Mouse (Mus musculus): ENCODE measurements around the gene Rtp4. TPM values are rescaled to one million over a fixed set of nuclear protein-coding genes. Genes with fewer than 3 reads are reported as not detected.
A peak's percentile ranks its signal among the peaks of the same experiment; 100 is the strongest.

Gene Rtp4
- total RNA-seq (2021) = 1 to 10 TPM; 1.9 to 2.0 TPM
- long read RNA-seq, experiment 1, partial matches to known transcripts = 0 of 4 reads
- long read RNA-seq, experiment 1, other reads (novel, unspliced or antisense) = 1 of 4 reads
- long read RNA-seq, experiment 2, partial matches to known transcripts = 0 of 8 reads
- long read RNA-seq, experiment 2, other reads (novel, unspliced or antisense) = 4 of 8 reads

DNA sequence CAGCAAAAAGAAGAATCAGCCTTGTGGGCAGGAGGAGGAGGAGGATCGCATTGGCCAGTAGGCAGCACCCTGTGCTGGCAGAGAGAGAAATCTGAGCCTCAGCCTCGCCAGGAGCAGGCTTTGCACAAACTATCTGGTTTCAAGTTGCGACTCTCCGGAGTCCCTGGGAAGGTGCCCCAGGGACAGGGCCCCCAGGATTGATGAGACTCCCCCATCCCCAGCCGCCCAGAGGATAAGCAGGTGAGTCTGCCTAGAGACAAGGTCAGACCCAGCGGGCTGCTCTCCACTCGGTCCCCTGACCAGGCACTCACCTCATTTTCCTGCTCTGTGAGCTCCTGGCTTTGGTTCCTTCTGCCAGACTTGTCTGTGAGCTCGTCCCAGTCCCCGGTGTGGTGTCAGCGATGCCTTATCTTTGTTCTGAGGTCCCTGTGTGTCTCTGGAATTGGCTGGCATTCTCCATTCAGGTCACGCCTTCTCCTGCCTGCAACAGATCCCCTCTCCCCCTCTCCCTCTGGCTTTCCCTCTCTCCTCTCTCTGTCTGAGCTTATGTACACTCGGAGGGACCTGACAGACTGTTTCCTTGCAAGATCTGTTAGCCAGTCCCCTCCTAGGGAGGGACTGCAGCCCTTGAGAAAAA lies at the start of gene Rtp4, which contains the start of gene Masp1:
Gene Rtp4 (plus strand): TSS at position 57 of the 637 bp plus-strand sequence.
Gene Masp1 (minus strand): TSS at position 581 of the 637 bp plus-strand sequence.
- peak; percentile 67 for DNase-seq

DNA sequence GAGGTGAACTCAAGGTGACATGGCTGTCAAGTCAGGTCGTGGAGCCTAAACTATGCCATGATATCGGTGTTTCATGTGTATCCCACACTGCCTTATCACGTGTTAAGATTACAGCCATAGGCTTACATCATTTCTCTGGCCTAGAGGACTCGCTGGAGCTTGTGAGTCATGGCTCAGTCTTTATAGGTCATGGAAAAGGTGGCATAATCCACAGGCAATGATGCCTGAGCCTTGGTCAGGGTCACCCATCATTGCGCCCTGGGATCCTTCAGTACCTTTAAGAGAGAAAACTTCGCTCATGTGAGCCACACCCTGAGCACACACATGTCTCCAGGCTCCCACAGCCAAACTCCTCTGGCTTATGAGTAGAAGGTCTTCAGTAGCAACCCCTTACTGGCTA lies 48.5 kb upstream of the Rtp4 start:
- no peak for DNase-seq

DNA sequence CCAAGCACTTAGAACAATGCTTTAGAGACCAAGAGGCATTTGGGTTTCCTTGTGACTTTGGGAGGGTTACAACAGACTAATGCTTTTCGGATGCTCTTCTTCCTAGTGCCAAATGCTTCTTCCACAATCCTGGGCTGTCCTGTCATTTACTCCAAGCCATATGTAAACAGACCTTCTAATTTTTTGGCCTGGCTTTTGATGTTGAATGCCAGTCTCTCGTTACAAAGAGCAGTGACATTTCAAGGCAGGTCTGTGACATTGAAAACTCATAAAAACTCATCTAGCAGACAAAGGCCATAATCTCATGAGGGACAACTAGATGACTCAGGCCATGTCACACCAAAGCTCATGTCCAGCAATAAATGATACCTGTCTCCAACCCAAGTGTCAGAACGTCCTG lies 48.0 kb upstream of the Rtp4 start:
- no peak for DNase-seq

DNA sequence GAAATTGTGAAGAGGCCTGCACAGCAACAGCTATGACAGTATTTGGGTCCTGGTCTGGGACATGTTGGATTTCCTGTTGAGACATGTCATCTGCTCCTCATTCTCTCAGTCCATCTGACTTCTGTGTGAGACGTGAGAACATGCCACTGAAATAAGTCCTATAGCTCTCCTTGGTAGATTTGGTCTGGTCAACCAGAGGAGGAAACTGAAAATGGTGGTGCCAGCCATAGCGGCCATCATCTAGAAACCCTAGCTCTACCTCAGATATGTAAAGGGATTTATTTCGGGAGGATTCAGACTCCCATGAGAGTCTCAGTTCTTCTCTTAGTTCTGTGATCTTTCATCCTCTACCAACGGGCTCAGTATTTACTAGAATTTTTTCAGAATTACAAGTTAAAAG lies 44.4 kb upstream of the Rtp4 start:
- no peak for DNase-seq

DNA sequence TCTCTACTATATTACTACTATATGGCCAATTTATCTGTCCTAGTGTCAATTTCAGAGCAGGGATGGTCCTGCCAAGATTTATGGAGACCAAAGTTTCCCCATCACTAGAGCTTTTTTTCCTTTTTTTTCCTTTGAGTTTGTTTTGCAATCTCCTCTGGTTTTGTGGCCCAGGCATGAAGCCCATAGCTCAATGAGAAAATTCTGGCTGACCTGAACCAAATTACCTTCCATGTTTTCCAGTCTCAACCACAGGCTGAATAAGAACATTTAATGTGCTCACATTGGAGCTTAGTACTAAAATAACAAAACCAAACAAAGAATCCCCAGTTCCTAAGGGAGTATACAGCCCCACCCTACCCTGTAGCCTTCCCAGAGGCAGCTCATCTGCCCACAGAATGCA lies 43.5 kb upstream of the Rtp4 start:
- no peak for DNase-seq

DNA sequence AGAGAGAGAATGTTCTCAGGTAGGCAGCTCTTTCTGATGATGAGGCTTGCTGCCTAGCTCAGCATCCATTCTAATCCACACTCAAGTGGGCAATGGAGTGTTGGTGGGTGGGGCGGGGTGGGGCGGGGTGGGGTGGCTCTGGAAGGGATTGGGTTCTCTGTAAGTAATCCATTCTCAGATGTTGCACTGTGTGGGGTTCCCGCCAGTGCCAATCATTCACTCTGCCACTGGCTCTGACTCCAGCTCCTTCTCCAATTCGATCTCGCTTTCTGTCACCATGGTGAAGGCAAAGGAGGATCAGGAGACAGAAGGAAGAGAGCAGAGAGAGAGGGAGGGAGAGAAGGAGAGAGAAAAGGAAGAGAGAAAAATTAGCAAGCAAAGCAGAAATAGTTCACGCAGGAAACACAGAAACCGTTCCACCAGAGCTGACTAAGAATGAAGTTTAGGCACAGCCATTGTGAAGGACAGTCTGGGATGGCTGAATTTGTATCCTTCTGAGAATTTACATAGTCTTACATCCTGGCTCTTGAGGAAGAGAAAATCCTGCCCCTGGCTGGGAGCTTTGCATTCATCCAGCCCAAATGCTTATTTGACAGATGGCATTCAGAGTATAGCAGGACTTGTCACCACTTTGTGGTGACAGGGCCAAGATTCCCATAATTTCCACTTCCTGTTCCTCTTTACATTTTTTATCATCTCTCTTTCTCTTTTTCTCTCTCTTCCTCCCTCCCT lies 40.1 kb upstream of the Rtp4 start:
- DNase-seq = no peak

DNA sequence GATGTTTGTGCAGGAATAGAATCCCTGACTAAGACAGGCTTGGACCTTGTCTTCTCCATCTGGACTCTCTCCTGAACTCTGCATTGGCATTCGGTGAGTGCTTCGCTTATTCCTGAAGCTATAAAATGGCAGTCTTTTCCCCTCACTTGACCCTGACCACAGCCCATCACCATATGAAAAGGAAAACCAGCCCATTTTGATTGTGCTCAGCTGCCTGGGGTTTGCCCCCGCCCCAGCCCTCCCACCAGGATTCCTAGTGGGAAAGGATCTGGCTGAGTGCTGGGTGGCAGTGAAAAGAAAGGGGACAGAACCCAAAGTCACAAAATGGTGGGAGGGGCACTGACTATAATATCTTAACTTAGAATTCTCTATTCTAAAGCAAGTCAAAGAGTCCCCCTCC lies 37.9 kb upstream of the Rtp4 start:
- no peak for DNase-seq

DNA sequence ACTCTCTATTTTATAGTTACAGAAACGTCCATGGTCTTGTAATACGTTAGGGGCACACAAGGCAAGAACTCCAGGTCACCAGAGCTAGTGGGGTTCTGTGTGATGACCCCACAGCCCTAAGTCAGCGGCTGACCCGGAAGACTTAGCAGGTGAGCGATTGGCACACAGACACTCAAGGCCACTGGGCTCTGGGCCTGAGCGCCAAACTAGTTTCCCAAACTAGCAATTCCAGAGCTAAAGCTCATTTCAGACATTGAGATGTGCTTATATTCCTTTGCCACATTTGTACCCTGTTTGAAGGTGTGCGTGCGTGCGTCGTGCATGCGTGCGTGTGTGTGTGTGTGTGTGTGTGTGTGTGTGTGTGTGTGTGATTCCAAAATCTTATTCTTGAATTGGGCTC lies 37.2 kb upstream of the Rtp4 start:
- no peak for DNase-seq

DNA sequence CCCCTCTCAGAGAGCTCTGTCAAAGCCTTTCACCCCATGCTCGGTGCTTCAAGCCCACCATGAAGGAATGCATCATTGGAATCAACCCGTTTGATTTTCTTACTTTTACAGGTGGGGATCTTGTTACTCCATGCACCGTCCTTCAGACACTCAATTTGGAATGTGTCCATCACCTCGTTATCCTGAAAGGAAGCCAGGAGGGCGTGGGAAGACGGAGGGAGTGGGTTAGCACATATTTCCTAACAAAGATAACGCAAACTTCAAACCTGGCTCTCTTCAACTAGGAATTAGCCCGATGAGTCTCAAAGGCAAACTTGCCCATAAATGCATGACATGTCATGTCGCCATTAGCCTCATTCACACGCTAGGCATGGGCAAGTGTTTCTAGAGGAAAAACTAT lies 36.8 kb upstream of the Rtp4 start:
- no peak for DNase-seq

DNA sequence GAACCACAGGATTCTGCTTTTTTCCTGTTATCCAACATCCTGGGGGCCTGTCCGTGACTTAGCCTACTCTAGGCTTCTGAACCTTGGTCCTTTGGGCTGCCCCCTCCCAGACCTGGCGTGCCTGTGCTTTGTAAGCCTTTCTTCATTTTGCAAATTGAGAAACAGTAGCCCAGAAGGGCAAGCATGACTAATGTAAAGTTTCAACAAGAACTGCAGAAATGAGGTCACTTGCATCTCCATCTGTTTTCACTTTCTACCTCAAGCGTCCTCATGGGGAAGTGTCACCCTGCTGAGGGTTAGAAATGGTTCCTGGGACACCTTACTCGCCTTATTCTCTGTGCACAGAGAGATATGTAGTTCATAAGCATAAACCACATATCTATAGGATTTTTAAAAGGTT lies 27.3 kb upstream of the Rtp4 start:
- DNase-seq = no peak

DNA sequence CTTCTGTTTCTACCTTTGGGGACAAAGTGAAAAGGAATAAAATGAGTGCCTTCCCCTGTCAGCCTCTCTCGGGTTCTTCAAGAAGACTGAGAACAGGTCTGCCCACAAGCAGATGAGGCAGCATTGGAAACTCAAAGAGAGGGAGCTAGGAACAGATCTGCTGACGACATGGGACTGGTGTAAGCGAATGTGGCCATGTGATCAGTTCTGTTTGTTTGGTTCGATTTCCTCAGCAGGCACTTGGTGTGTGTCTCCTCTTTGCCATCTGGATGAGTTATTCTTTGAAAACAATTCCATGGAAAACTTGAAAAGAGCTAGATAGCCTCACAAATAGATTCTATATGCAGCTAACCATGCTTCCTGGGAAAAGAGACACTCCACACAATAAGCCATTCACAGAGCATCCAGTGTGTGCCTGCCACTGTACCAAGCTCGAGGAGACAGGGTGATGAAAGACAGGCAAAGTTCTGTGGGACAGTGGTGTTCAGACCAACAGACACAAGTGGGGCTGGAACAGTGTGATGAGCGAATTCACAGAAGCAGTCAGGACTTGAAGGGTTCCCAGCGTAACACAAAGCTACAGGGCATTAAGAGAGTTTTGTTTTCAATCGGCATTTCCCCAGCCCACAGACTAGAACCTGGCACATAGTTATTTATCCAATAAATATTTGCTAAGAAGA lies 23.7 kb upstream of the Rtp4 start:
- no peak for DNase-seq

DNA sequence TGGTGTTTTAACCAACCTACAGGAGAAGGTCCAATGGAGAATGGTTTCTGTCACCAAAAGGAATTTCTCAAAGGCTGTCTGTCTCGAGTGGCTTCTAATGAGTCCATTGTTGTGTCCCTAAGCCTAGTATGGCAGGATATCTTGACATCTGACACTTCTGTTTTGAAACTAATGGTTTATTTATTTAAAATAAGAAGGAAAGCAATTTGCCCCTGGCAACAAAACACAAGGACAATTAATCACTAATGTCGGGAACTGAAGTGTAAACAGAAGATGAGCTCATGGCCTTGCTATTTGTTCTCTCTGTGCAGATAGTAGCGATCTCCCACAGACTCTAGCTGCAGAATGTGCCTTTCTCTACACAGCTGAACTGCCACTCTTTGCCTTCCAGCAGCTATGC lies 22.7 kb upstream of the Rtp4 start:
- DNase-seq = no peak

DNA sequence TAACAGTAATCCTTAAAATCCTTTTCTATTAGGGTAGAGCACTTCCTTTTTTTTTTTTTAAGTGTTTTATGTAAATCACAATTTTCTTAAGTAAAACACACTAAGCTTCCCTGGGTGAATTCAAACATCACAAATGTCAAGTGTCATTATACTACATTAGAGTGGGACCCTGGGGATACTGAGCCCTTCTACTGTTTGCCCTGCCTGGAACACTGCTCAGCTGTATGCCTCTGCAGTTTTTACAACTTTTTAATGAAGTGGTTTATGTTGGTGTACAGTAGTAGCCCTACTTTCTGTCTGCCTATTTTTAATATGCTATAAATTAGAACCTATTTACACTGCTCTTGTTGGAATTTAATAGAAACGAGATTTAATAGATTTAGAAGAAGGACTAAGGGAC lies 22.2 kb upstream of the Rtp4 start:
- DNase-seq = no peak

DNA sequence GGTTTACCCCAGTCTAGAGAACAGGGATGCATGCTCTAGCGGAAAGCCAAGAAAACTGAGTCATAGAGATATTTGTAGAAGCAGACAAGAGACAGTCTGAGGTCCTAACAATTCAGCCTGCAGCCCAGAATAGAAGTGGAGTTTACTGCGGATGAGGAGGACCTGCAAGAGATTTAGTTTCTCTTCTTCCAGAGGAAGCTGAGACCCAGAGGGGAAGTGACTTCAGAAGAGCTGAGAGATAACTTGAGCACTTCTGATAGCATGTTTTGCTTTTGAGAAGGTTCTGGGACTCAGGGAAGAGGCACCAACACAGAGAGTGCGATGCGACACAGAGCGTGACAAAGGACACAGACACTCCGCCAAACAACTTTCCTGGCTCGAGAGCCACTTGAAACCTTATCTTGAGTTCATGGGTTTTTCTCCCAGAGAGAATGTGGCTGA lies 21.4 kb upstream of the Rtp4 start:
- peak; percentile 15 for DNase-seq

DNA sequence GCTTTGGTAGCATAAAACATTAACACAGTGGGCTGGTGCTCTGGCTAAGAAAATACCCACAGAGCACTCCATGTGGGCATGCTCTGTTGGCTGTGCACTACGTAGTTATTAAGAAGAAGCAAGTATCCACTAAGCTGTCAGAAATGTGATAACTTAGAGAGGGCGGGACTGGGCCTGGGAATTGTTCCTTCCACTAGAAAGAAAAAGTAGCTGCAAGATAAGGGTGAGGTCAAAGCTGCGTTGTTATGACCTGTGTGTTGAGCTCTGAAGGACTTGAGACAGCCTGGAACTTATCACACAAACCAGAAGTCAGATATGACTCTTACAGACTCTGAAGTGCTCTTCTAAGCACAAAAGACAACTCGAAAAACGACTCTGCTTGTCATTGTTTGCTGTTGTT lies 19.5 kb upstream of the Rtp4 start:
- DNase-seq = no peak

DNA sequence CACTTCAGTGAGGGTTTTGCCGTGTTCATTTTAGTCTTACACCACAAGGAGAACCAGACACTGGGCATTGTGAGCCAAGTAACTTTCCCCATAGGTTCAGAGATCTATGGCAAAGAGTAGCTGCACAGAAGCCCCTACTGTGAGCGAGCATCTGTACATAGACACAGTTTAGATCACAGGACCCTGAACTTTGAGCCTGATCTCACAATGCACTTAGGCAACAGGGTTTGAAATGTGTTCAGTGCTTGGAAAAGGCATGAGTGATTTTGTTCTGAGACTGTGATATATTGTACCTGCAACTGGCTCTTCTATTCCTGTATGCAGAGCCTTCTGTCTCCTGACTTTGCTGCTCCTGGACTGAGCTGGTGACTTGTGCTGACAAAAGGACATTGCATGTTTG lies 18.8 kb upstream of the Rtp4 start:
- no peak for DNase-seq

DNA sequence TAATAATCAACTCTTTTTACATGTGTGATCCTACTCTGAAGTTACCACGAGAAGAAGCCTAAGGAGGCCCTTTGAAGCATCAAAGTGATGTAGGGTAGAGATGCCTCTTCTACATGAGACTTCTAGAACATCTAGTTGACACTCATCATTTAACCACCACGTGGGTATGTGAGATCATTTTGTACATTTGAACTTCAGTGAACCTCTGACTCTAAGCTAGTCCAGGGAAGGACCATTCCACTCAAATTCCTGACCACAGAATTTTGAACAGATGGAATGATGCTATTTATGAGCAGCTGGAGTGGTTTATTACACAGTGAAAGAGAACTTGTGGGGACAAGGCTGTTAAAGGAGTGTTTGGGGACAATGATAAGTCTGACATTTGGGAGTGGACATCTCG lies 17.6 kb upstream of the Rtp4 start:
- no peak for DNase-seq

DNA sequence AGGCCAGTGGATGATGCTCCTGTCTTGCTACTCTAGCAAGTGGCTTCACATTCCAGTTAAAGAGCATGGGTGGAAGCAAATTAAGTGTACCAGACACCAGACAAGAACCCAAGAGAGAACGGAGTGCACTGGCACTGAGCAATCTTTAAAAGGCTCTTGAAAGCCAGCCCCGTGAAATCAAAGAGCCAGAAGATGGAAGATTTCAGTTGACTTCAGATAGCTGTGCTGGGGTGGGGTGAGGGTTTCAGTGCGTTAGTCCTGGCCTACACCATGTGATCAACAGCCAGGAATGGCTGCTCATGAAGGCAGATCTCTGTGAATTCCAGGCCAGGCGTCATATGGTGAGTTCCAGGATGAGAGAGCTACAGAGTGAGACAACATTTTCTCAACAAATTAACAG lies 16.7 kb upstream of the Rtp4 start:
- no peak for DNase-seq

DNA sequence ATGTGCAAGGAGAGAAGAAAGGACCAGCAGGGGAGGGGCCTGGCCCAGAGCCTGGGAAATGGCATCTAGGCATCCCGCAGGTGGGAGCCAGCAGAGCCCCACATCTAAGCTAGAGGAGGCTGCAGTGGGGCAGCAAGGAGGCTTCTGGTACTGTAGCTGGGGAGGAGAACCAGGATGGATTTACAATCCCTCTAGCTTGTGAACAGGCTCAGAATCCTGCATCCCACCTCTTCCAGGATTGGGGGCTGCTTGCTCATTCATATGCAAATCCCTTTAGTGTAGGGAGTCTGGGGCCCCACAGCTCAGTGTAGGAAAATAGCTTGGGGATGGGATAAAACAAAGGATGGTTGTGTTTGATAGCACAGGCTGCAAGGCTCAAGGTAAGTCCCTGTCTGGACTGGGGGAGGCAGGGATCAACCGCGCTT lies 15.8 kb upstream of the Rtp4 start:
- DNase-seq = no peak

DNA sequence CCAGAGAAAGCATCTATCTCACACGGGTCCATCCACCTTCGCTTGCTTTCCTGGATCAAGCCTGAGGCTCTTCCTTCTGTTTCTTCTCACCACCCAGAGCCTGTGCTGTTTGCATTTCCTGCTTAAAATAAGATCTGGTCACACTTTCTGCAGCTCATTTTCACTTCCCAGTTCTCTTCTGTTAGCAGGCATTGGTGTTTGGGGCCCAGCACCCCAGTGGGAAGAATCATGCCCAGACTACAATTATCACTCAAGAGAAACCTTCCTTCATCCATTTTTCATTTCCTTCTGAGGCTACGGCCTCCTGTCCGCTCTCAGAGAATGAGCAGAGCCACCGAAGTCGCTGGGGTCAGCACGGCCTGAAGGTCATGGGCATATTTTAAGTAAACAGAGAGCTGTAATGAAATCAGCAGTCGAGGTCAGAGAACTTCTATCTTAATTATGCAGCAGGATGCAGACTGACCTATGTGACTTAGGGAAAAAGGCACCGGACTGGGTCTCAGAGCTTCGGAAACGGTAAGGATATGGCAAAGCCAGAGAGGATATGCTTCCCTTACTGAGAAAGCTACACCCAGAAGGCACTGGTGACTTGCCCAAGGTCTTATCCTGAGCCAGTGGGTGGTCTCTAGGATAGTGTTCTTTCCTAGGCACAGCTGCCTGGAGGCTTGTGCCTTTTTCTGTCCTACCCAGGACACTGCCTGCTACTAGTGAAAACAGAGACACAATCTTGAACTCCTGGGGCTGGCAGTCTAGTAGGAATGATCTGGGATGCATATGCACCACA lies 14.0 kb upstream of the Rtp4 start:
- no peak for DNase-seq

DNA sequence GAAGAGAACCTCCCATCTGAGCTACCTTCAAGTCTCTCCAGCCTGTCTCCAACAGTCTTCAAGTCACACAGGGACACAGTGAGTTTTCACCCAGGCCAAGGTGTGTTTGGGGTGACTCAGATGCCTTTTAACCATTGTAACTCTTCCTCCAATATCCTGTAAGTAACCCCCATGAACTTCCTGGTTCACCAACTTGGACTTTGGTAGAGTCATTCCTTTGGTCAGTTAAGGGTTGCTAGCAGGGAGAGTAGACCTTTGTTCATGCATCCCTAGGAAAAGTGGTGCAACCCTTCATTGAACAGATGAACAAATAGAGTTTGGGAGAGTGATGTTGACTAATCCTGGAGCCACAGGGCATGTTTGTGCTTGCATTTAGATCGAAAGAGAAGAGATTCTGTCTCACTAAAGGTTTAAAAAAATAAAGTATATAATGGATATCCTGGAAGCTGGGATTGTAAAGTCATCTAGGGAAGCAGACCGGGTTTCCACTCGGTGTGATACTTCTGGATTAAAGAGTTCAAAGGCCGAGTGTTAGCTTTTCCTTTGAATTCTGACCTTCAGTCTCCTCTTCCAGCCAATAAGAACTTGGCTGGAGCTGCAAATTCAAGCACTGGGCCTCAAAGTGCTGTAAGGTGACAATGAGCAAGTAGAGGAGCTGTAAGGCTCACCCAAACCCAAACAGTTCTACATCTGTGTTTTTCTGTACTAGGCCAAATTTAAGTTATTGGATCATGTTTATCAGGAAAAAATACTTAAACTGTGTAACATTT lies 8.7 kb upstream of the Rtp4 start:
- DNase-seq = no peak

Measured in gastrocnemius, postnatal 25 days (tissue).